Mouse (Mus musculus) CH12.LX (cell line): ENCODE data around the gene Slc7a7.

Source experiments
- CHD1 ChIP-seq: IDR thresholded peaks from 2 replicates; pipeline ENCODE4 v1.6.1; 2012; ENCODE audit warnings: low read depth, low read length, improper control_type of control experiment, inconsistent platforms
- CTCF ChIP-seq, 2 experiments: IDR thresholded peaks in 1 of 2; conservative IDR thresholded peaks in 1 of 2; 2 replicates each; pipeline ENCODE4 v1.5.1; 2011 to 2012; ENCODE audit warnings: low read depth in 2 of 2, low read length in 2 of 2, improper control_type of control experiment in 1 of 2, inconsistent platforms in 1 of 2, mild to moderate bottlenecking in 1 of 2, moderate library complexity in 1 of 2
- MAFK ChIP-seq: IDR thresholded peaks from 2 replicates; pipeline ENCODE4 v1.6.1; 2011; ENCODE audit warnings: low read length, improper control_type of control experiment; ENCODE audit not compliant: insufficient replicate concordance
- POLR2A ChIP-seq: IDR thresholded peaks from 2 replicates; pipeline ENCODE4 v1.6.1; 2011; ENCODE audit warnings: low read depth, mild to moderate bottlenecking, improper control_type of control experiment, low read length

- TF ChIP-seq POLR2A = no peak
- no peak for TF ChIP-seq MAFK
- no peak for TF ChIP-seq CHD1
- no peak for TF ChIP-seq CTCF (conservative IDR thresholded peaks at IDR 0.05 in 1 of 2, IDR thresholded peaks at IDR 0.05 in 1 of 2; ENCODE audit: low read depth in 2 of 2, low read length in 2 of 2)
These were observed 23.8 kb upstream of the Slc7a7 start for GRCm38 (mm10) chr14:54441365-54441764.
